Mouse (Mus musculus) stomach, postnatal 0 days (tissue): Measurements from ENCODE around the gene Otulin.

ENCODE experiments used
- CTCF ChIP-seq: IDR thresholded peaks from 2 replicates; pipeline ENCODE4 v1.5.1; 2016; ENCODE audit warnings: antibody characterized with exemption, low read depth, mild to moderate bottlenecking, moderate library complexity
- EP300 ChIP-seq: optimal IDR thresholded peaks from 2 replicates; pipeline ENCODE3; 2016; ENCODE audit warnings: antibody characterized with exemption

DNA sequence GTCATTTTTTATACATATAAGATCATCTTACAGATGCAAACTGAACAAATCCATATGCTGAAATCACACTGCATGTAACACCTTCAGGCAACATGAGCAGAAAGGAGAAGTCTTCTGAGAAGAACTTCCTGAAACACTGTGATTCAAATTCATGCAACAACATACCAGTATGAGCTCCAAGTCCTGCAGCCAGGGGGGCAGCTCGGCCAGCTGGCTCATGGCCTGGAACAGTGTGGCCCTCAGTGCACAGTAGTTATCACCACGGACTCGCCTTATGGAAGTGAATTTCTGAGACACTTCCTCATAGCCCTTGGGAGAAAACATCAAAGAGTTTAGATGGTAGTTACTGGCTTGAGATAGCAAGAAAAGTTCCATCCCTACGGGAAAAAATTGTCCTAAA, 14.3 kb downstream of the Otulin start:
- TF ChIP-seq CTCF (peak; percentile 23; the same call in 1 of the 2 replicates), EP300 (no peak)
